Mouse (Mus musculus): Measurements from ENCODE around the gene Glyr1. TPM values are rescaled to one million over a fixed set of nuclear protein-coding genes. Genes with fewer than 3 reads are reported as not detected.

Glyr1 gene
- 109 and 110 TPM in 2 replicates for polyA plus RNA-seq (2015; fragmentation: Nextera tagmentation; extraction: Ambion mirVana)

- peak; percentile 99 for DNase-seq (ENCODE audit: low spot score)
These were observed at the start of gene Glyr1, which contains the start of gene Ubn1 for GRCm38 (mm10) chr16:5049774-5050234. Gene Glyr1 (minus strand): TSS chr16:5049863. Gene Ubn1 (plus strand): TSS chr16:5050057.

GRCm38 (mm10) chr16:5096504-5096903, 46.8 kb upstream of the Glyr1 start:
- DNase-seq (ENCODE audit: low spot score), result no peak

GRCm38 (mm10) chr16:5093285-5093684, 43.6 kb upstream of the Glyr1 start:
- DNase-seq (ENCODE audit: low spot score), result no peak

GRCm38 (mm10) chr16:5089021-5089420, 39.4 kb upstream of the Glyr1 start:
- no peak for DNase-seq (ENCODE audit: low spot score)

GRCm38 (mm10) chr16:5086179-5086578, 36.5 kb upstream of the Glyr1 start:
- DNase-seq (ENCODE audit: low spot score), result no peak

- DNase-seq (ENCODE audit: low spot score), result no peak
These were observed 35.5 kb upstream of the Glyr1 start for GRCm38 (mm10) chr16:5085196-5085595.

- DNase-seq (ENCODE audit: low spot score), result no peak
These were observed 24.7 kb upstream of the Glyr1 start for GRCm38 (mm10) chr16:5074341-5074740.

GRCm38 (mm10) chr16:5071974-5072373, 22.3 kb upstream of the Glyr1 start:
- no peak for DNase-seq (ENCODE audit: low spot score)

- DNase-seq (ENCODE audit: low spot score), result no peak
These were observed 20.7 kb upstream of the Glyr1 start for GRCm38 (mm10) chr16:5070321-5070720.

- no peak for DNase-seq (ENCODE audit: low spot score)
These were observed 13.8 kb upstream of the Glyr1 start for GRCm38 (mm10) chr16:5063472-5063871.

GRCm38 (mm10) chr16:5058114-5058513, 8.5 kb upstream of the Glyr1 start:
- peak; percentile 8 for DNase-seq (ENCODE audit: low spot score)

- peak; percentile 87 for DNase-seq (ENCODE audit: low spot score)
These were observed 818 bp upstream of the Glyr1 start for GRCm38 (mm10) chr16:5050251-5051110.

GRCm38 (mm10) chr16:5049182-5049773, 385 bp downstream of the Glyr1 start:
- no peak for DNase-seq (ENCODE audit: low spot score)

GRCm38 (mm10) chr16:5045322-5045721, 4.3 kb downstream of the Glyr1 start:
- DNase-seq (ENCODE audit: low spot score), result no peak

- no peak for DNase-seq (ENCODE audit: low spot score)
These were observed 12.9 kb downstream of the Glyr1 start for GRCm38 (mm10) chr16:5036649-5037234.

- no peak for DNase-seq (ENCODE audit: low spot score)
These were observed 14.1 kb downstream of the Glyr1 start for GRCm38 (mm10) chr16:5035591-5035990.

- peak; percentile 26 for DNase-seq (ENCODE audit: low spot score)
These were observed 19.8 kb downstream of the Glyr1 start for GRCm38 (mm10) chr16:5029847-5030246.

- no peak for DNase-seq (ENCODE audit: low spot score)
These were observed 25.6 kb downstream of the Glyr1 start for GRCm38 (mm10) chr16:5024021-5024420.

- DNase-seq (ENCODE audit: low spot score), result no peak
These were observed 35.1 kb downstream of the Glyr1 start for GRCm38 (mm10) chr16:5014578-5014977.

GRCm38 (mm10) chr16:5013054-5013838, 36.4 kb downstream of the Glyr1 start, which contains the start of gene Rogdi:
Gene Rogdi (minus strand): TSS chr16:5013553.
- peak; percentile 97 for DNase-seq (ENCODE audit: low spot score)
